Mouse (Mus musculus) C2C12 (cell line): ENCODE data around the gene Lcn10.

ENCODE experiments used
- MYOG ChIP-seq: IDR thresholded peaks from one replicate; pipeline ENCODE4 v1.6.1; 2011; ENCODE audit not compliant: control insufficient read depth, insufficient read length; ENCODE audit errors: extremely low read depth
- USF1 ChIP-seq: IDR thresholded peaks from one replicate; pipeline ENCODE4 v1.6.1; 2011; ENCODE audit warnings: low read depth, mild to moderate bottlenecking, control low read depth, moderate library complexity

DNA sequence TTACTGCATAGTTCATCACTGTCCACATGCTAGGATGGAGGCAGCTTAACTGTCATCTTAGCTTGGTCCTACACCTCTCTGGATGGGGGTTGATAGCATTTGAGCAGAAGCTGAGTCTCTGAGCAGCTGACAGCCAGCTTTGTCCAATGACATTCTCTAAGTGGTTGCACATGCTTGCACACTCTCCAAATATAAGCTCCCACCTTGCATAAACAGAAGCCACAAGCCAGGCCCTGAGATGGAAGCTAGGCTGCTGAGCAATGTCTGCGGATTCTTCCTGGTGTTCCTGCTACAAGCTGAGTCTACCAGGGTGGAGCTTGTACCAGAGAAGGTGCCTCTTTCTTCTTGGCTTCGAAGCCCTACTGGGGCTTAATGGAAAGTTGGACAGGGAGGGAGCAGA is 29.6 kb upstream of the Lcn10 start, which contains the start of gene Lcn8:
- TF ChIP-seq USF1 (no peak), MYOG (no peak)
